Mouse (Mus musculus): Measurements from ENCODE around the gene Ovca2.

Ovca2 gene

DNA sequence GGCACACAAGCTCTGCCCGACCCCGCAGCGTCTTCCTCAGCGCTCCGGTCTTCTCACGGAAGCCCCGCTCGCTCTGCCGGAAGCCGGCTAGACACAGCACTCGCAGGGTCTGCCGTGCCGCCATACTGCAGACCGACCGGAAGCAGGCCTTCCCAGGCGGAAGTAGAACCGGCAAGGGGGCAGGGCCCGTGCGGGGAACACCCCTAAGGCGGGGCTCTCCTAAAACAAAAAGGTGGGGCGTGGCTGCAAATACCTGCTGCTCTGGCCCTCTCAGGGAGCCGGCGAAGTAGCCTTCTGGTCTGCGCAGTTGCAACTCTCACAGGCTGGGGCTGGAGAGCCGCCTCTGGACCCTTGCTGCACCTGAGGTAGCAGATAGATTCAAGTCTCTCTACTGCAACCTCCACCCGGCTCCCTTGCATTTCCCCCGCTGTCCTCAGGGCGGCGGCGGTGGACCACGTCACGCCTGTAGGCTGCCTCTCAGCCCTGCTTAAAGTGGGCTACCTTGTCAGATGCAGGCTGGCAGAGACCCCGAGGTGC lies at the start of gene Ovca2:
Gene Ovca2, minus strand, starts transcription at position 164 of the 537 bp plus-strand sequence.
- DNase-seq (ENCODE audit: low spot score): peak; percentile 85

GRCm38 (mm10) chr11:75227632-75228031 lies 49.0 kb upstream of the Ovca2 start:
- DNase-seq (ENCODE audit: low spot score): no peak

- no peak for DNase-seq (ENCODE audit: low spot score)
Observed at GRCm38 (mm10) chr11:75224835-75225234, 46.2 kb upstream of the Ovca2 start.

GRCm38 (mm10) chr11:75224062-75224461 lies 45.4 kb upstream of the Ovca2 start:
- no peak for DNase-seq (ENCODE audit: low spot score)

DNA sequence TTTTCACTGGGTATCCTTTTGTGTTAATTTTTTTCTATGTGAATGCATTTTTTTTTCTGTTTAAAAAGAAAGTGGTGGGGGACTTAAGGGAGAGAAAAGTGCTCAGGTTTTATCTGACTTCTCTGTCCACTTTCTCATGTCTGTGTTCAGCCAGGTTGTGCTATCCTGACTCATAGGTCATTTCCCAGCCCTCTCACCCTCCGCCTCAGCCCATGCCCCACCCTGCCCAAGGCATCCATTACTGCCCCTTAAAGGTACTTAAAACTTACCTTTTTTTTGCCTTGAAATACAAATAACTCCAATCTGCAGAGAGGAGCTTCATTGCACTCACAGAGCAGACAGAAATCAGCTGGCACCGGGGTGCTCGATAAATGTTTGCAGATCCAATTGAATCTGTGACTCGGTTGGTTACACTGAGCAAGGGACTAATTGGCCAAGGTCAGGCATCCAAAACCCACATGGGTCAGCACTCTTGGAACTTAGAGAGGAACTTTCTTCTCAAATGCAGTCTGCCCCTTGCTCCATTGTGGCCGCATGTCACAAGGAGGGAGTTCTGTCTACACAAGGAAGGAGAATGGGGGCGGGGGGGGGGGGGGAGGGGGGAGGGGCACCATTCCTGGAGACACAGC lies 42.0 kb upstream of the Ovca2 start:
- DNase-seq (ENCODE audit: low spot score): no peak

GRCm38 (mm10) chr11:75220115-75220514 lies 41.5 kb upstream of the Ovca2 start:
- DNase-seq (ENCODE audit: low spot score): peak; percentile 34

DNA sequence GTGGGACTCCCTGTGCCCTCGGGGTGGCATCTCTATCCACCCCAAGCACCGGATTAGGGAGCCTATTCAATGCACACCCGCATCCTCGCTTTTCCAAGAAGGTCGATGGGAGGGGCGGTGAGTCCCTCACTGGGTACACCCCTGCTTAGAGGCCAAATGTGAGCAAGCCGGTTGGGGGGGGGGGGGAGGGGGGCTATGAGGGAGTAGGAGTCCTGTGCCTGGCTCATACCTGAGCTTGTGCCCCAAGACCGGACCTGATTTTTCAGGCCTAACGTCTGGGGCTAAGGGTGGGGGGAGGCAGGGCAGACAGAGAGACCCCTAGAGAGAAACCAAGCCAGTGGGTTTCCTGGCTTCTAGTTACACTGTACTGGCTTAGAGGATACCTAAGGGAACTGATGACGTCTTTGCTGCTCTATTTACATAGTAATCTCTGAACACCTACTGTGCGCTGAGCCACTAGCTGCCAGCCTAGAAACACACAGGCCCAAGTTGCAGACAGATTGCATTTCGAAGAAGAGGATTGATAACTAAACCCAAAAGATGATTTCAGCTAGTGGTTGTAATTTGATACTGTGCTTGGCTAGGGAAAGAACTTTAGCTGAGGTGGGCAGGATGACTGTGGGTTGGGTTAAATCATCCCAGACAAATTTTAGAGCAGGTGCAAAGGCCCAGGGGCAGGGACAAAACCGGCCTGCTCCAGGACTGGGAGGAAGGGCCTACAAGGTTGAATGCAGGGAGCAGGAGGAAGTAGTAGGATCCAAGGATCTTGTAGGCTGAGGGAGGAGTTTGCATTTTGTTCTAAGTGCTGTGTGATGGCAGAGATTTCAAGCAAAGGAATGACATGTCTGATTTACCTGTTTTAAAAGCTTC lies 35.7 kb upstream of the Ovca2 start:
- DNase-seq (ENCODE audit: low spot score): no peak

GRCm38 (mm10) chr11:75213372-75214080 lies 34.9 kb upstream of the Ovca2 start:
- DNase-seq (ENCODE audit: low spot score): no peak

GRCm38 (mm10) chr11:75212876-75213275 lies 34.2 kb upstream of the Ovca2 start:
- DNase-seq (ENCODE audit: low spot score): no peak

- DNase-seq (ENCODE audit: low spot score): peak; percentile 23
Observed at GRCm38 (mm10) chr11:75212031-75212667, 33.5 kb upstream of the Ovca2 start.

DNA sequence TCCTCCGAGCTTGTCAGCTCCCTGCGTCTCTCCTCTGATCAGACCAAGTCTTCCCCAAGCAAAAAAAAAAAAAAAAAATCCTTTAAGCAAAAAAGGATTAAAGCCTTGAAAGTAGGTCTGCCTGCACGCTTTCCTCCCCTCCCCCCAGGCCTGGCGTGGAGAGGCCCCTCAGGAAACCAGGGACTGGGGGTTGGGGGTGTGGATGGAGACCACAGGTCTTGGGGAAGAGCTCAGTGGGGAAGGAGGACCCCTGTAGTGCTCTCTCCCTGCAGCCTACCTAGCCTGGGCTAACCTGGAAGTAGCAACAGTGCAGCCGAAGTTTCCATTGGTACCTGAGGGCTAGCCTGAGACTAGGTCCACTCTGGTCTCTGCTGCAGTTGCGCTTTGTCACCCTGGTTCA lies 32.1 kb upstream of the Ovca2 start:
- no peak for DNase-seq (ENCODE audit: low spot score)

DNA sequence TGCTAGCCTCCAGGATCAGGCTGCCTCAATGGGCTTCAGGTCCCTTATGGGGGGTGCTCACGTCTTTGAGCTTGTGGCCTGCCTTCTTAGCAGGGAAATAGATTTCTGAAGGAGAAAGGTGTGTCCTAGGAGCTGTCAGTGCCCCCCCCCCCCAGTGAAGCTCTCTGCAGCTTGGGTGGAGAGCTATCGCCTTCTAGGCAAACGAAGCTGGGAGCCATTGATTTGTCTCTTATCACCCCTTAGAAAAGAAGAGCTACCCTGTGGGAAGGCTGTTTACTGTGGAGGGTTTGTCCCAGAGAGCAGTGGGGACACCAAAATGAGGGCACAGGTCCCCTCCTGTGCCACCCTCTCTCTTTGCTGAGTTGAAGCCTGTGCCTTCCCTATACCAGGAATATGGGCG lies 31.5 kb upstream of the Ovca2 start:
- no peak for DNase-seq (ENCODE audit: low spot score)

GRCm38 (mm10) chr11:75209363-75209762 lies 30.7 kb upstream of the Ovca2 start:
- DNase-seq (ENCODE audit: low spot score): no peak

DNA sequence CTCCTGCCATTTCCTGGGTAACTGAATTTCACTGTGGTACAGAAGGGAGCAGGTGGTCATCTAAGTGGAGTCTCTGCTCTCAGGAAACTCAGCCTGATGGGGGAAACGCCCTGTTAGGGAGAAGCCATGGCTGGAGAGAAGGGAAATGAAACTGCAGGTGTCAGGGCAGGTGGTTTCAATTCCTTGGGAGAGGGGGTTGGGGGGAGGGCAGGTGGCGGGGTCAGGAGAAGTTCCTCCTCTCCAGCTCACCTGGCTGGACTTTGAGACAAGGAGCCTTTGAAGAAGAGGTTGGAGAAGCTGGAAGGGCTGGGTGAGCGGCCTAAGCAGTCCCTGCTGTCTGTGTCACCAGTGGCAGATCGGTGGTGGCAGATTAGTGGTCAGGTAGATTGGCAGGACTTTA lies 27.7 kb upstream of the Ovca2 start:
- DNase-seq (ENCODE audit: low spot score): no peak

DNA sequence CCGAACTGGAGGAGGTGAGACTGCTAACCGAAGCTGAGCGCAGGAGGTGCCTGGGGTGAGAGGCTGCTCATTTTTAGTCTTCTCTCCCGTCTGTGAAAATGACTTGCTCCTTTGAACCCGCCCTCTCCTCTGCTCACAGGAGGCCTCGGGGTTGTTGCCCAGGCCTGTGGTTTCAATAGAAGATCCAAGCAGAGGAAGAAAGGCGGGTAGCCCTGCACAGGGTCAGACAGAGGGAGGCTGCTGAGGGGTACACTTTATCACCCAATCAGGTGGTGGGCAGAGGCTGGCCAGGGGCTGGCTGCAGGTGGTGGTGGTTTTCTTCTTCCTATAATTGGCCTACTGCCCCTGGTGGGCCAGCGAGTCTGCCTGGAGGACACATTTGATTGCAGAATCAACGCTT lies 25.8 kb upstream of the Ovca2 start:
- no peak for DNase-seq (ENCODE audit: low spot score)

DNA sequence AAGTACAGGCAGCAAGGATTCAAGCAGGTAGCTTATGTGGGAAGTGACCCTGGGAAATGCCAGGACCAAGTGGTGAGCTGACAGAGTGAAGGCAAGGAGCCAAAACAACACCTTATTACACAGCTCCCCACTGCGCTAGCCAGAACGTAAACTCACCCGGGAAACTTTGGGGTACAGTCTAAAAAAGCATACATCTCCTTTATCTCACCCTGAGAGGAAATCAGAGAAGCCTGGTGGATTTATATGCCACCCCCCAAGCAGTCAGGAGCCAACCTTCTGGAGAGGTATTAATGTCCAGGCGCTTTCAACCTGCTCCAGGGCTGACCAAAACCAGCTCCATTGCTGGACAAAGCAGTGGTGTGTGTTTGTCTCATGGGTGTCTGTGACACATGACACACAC lies 25.3 kb upstream of the Ovca2 start:
- no peak for DNase-seq (ENCODE audit: low spot score)

DNA sequence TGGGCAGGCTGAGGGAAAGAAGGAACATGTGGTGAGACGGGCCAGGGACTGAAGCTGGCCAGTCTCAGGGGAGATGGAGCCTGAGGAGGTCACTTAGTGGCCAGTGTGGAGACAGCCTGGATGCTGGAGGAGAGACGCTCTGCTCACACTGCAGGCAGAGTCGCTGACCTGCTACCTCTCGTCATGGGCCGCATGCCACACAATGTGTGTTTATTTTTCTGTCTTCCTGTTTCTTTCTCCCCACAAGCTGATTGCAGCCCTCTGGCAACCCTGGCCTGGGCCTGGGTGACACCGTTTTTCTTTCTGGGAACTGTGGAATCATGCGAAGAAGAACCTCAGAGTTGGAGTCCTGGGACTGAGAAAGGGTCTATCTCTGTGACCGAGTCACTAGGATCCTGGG lies 23.1 kb upstream of the Ovca2 start:
- DNase-seq (ENCODE audit: low spot score): no peak

- DNase-seq (ENCODE audit: low spot score): no peak
Observed at GRCm38 (mm10) chr11:75200935-75201334, 22.3 kb upstream of the Ovca2 start.

- DNase-seq (ENCODE audit: low spot score): no peak
Observed at GRCm38 (mm10) chr11:75199951-75200350, 21.3 kb upstream of the Ovca2 start.

DNA sequence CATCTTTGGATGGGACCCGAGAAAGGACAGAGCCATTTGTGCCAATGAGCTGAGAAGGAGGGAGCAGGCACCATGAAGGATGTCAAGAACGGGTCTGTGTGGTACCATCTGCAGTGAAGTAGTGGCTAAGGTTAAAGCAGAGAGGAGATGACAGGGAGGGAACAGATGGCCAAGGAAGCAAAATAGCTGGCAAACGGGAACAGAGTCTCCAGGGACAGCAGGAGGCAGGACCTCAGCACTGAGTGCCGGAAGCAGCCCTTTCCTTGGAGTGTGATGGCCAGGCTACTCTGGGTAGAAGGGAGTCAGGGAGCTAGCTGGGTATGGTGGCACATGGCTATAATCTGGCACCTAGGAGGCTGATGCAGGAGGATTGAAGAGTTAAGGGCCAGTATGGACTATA lies 20.2 kb upstream of the Ovca2 start:
- no peak for DNase-seq (ENCODE audit: low spot score)

- DNase-seq (ENCODE audit: low spot score): no peak
Observed at GRCm38 (mm10) chr11:75197956-75198355, 19.3 kb upstream of the Ovca2 start.

DNA sequence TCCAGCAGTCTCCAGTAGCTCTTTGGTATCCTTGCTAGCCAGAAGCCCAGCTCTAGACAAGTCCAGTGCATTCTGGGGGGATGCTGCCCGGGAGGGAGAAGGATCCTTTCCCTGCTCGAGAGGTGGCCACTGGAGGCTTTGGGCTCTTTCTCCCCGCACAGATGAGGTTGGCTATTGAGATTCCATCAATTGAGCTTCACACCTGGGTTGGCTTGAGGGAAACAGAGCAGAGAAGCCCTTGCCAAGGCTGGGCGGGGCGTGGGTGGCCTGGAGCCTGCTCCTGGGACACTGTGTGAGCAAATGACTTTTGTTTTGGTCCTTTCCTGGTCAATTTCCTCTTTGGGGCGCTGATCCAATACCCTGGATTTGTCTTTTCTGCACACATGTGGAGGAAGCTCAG lies 17.5 kb upstream of the Ovca2 start:
- DNase-seq (ENCODE audit: low spot score): no peak

Data from ovary, adult 18-20 months (tissue).